Mouse (Mus musculus): ENCODE measurements at regions not wholly inside any gene's neighbourhood (a gene's known extent, or its start where the extent isn't known, plus 50 kb on each side); places are given as distances from the start of the nearest gene placed in this dataset.

- peak; percentile 43 to 49 for DNase-seq (ENCODE audit: low spot score in 2 of 2)
These were observed 92.3 kb upstream of the C1qtnf7 start for GRCm38 (mm10) chr5:43422815-43423687.

GRCm38 (mm10) chr5:43424551-43425257, 90.6 kb upstream of the C1qtnf7 start:
- DNase-seq (ENCODE audit: low spot score in 2 of 2): no peak

- DNase-seq (ENCODE audit: low spot score in 2 of 2): no peak
These were observed 82.0 kb upstream of the C1qtnf7 start for GRCm38 (mm10) chr5:43433337-43433736.

GRCm38 (mm10) chr5:43439191-43439590, 76.1 kb upstream of the C1qtnf7 start:
- DNase-seq (ENCODE audit: low spot score in 2 of 2): no peak

- peak in 1 of 2 experiments; percentile 48 for DNase-seq (ENCODE audit: low spot score in 2 of 2)
These were observed 74.0 kb upstream of the C1qtnf7 start for GRCm38 (mm10) chr5:43441306-43441705.

- no peak for DNase-seq (ENCODE audit: low spot score in 2 of 2)
These were observed 70.6 kb upstream of the C1qtnf7 start for GRCm38 (mm10) chr5:43444582-43445214.

- DNase-seq (ENCODE audit: low spot score in 2 of 2): no peak
These were observed 69.7 kb upstream of the C1qtnf7 start for GRCm38 (mm10) chr5:43445620-43446019.

GRCm38 (mm10) chr5:43446295-43446694, 69.0 kb upstream of the C1qtnf7 start:
- DNase-seq (ENCODE audit: low spot score in 2 of 2): no peak

GRCm38 (mm10) chr5:43456018-43456417, 59.3 kb upstream of the C1qtnf7 start:
- peak; percentile 9 to 10 for DNase-seq (ENCODE audit: low spot score in 2 of 2)

- DNase-seq (ENCODE audit: low spot score in 2 of 2): no peak
These were observed 57.6 kb upstream of the C1qtnf7 start for GRCm38 (mm10) chr5:43457725-43458124.

GRCm38 (mm10) chr5:43461987-43462715, 53.2 kb upstream of the C1qtnf7 start:
- no peak for DNase-seq (ENCODE audit: low spot score in 2 of 2)

All from urinary bladder, postnatal 36 days (tissue).